Mouse (Mus musculus) layer of hippocampus, postnatal 14 days (tissue): ENCODE measurements around the gene Gjc2. TPM values are rescaled to one million over a fixed set of nuclear protein-coding genes. Genes with fewer than 3 reads are reported as not detected.

Source experiments
- DNase-seq, 2 experiments: peaks; one replicate each; pipeline ENCODE4 v3.0.0; 2021 to 2022; ENCODE audit warnings: low spot score in 2 of 2, mixed read lengths in 1 of 2
- total RNA-seq, 2 experiments: library from RNA; stranded (reverse); gene quantifications; 2 replicates each; pipeline ENCODE4 v1.2.3; 2021

Gene Gjc2
- total RNA-seq, 2 experiments from 2014 or later: 20.6 to 21.1 TPM

- peak; percentile 54 to 55 for DNase-seq
Observed at GRCm38 (mm10) chr11:59209003-59209441, 26.0 kb upstream of the Gjc2 start.

- peak; percentile 93 to 97 for DNase-seq
Observed at GRCm38 (mm10) chr11:59208153-59208831, 25.3 kb upstream of the Gjc2 start, which contains the start of gene 2310033P09Rik. 2310033P09Rik (plus strand) TSS chr11:59208321.

GRCm38 (mm10) chr11:59202081-59202995 is 19.3 kb upstream of the Gjc2 start, which contains the start of gene Mrpl55:
Mrpl55 (plus strand) TSS chr11:59202486.
- peak; percentile 90 to 93 for DNase-seq

- DNase-seq: no peak
Observed at GRCm38 (mm10) chr11:59201216-59202002, 18.4 kb upstream of the Gjc2 start.

GRCm38 (mm10) chr11:59196230-59196629 is 13.2 kb upstream of the Gjc2 start:
- DNase-seq: no peak

GRCm38 (mm10) chr11:59192059-59192386 is 9.0 kb upstream of the Gjc2 start, which contains the start of gene Guk1:
Guk1 (minus strand) TSS chr11:59192212.
- DNase-seq: no peak

GRCm38 (mm10) chr11:59191231-59192058 is 8.4 kb upstream of the Gjc2 start:
- DNase-seq: peak; percentile 87 to 91

GRCm38 (mm10) chr11:59187706-59188105 is 4.7 kb upstream of the Gjc2 start:
- DNase-seq: no peak

GRCm38 (mm10) chr11:59185490-59185889 is 2.5 kb upstream of the Gjc2 start:
- no peak for DNase-seq

- peak; percentile 37 to 57 for DNase-seq
Observed at GRCm38 (mm10) chr11:59183821-59184220, 808 bp upstream of the Gjc2 start.

GRCm38 (mm10) chr11:59176921-59177320 is 6.1 kb downstream of the Gjc2 start:
- no peak for DNase-seq

GRCm38 (mm10) chr11:59176475-59176874 is 6.5 kb downstream of the Gjc2 start:
- DNase-seq: no peak

GRCm38 (mm10) chr11:59174189-59174838 is 8.7 kb downstream of the Gjc2 start:
- DNase-seq: no peak

GRCm38 (mm10) chr11:59170549-59170948 is 12.5 kb downstream of the Gjc2 start:
- DNase-seq: no peak

- no peak for DNase-seq
Observed at GRCm38 (mm10) chr11:59169807-59170206, 13.2 kb downstream of the Gjc2 start.

GRCm38 (mm10) chr11:59165616-59166241 is 17.3 kb downstream of the Gjc2 start:
- DNase-seq: no peak

- DNase-seq: no peak
Observed at GRCm38 (mm10) chr11:59164384-59164783, 18.6 kb downstream of the Gjc2 start.

- DNase-seq: peak; percentile 99
Observed at GRCm38 (mm10) chr11:59163255-59164236, 19.5 kb downstream of the Gjc2 start, which contains the start of gene Iba57. Iba57 (minus strand) TSS chr11:59163739.
